In the genomic region with DNA sequence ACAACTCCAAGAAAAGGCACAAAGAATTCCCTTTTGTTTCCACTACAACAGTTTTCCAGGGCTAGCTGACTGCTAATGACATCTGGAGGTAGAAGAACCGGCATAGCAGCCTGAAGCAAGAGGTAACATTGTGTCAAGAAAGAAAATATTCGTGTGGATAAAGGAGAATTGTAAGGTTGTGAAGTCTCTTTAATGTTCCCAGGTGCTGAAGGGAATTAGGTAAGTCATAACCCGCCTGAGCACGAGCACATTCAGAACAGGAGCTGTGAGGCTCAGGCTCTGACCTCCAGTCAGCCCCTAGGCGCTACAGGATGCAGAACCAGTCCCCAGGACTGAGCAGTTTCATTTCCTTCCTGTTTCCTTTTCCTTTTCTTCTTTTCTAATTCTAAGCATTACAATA, we compare ENCODE assay signal across 10 mouse cellular contexts.
DNase-seq lines count a peak whose midpoint lies in the region; ATAC-seq and TF ChIP-seq lines count a peak whose summit lies in the region.
"Had no signal": no experiment of that assay in that cellular context is flagged by ENCODE, and none has a peak within 500 bp of the region (broad histone marks: within the 10 kb centered on the region; RNA-seq: fewer than 3 reads in every experiment).

No protein-coding gene starts in this region.

- H3K9me3 ChIP-seq in lung, embryonic 14.5 days (ENCODE audit: low read depth, low read length), result no peaks in the 10 kb centered on the region
- no peaks in the 10 kb centered on the region for H3K9me3 ChIP-seq in lung, postnatal 0 days (ENCODE audit: low read length)
- H3K9me3 ChIP-seq in embryonic facial prominence, embryonic 13.5 days, result no peaks in the 10 kb centered on the region
- no peaks in the 10 kb centered on the region for H3K9me3 ChIP-seq in hindbrain, embryonic 16.5 days (ENCODE audit: control insufficient read depth, low read length)
- no peaks in the 10 kb centered on the region for H3K9me3 ChIP-seq in neural tube, embryonic 15.5 days (replicated peaks)
- H3K9me3 ChIP-seq: limb, embryonic 15.5 days had no signal

- no peak overlapping the region for H3K9ac ChIP-seq in lung, embryonic 14.5 days
- H3K9ac ChIP-seq in lung, postnatal 0 days (replicated peaks; ENCODE audit: low read depth), result no peak overlapping the region
- H3K9ac ChIP-seq in embryonic facial prominence, embryonic 13.5 days, result no peak overlapping the region
- no peak overlapping the region for H3K9ac ChIP-seq in hindbrain, embryonic 16.5 days (ENCODE audit: low read depth, low read length)
- H3K9ac ChIP-seq in neural tube, embryonic 15.5 days (replicated peaks), result no peak overlapping the region
- H3K9ac ChIP-seq: limb, embryonic 15.5 days had no signal

- no peaks in the 10 kb centered on the region for H3K4me1 ChIP-seq in lung, embryonic 14.5 days (ENCODE audit: insufficient read depth)
- no peaks in the 10 kb centered on the region for H3K4me1 ChIP-seq in lung, postnatal 0 days (ENCODE audit: insufficient read depth, low read depth, low read length)
- peaks cover 7% of the 10 kb centered on the region for H3K4me1 ChIP-seq in embryonic facial prominence, embryonic 13.5 days
- H3K4me1 ChIP-seq in hindbrain, embryonic 16.5 days (ENCODE audit: control insufficient read depth, insufficient read depth, low read depth, low read length), result peaks cover 6% of the 10 kb centered on the region; the same call in 1 of the 2 replicates
- H3K4me1 ChIP-seq in neural tube, embryonic 15.5 days, result peaks cover 7% of the 10 kb centered on the region

- TF ChIP-seq EP300 in lung, postnatal 0 days (IDR thresholded peaks at IDR 0.05), result no peak

- no peak for TF ChIP-seq CTCF in lung, embryonic 14.5 days (IDR thresholded peaks at IDR 0.05; ENCODE audit: low read depth)
- no peak for TF ChIP-seq CTCF in lung, postnatal 0 days (IDR thresholded peaks at IDR 0.05)

- DNase-seq in lung, embryonic 14.5 days, result peak; percentile 20
- DNase-seq in lung, postnatal 0 days (ENCODE audit: low spot score), result no peak
- no peak for DNase-seq in liver
- no peak for DNase-seq in left cerebral cortex, postnatal 25 days (ENCODE audit: low spot score in 2 of 2)
- DNase-seq: cerebellum, postnatal 14 days; heart, postnatal 10 days had no signal

- no peaks in the 10 kb centered on the region for H3K27me3 ChIP-seq in lung, embryonic 14.5 days (ENCODE audit: insufficient read depth, low read length)
- no peaks in the 10 kb centered on the region for H3K27me3 ChIP-seq in lung, postnatal 0 days (replicated peaks; ENCODE audit: insufficient read depth, low read length)
- no peaks in the 10 kb centered on the region for H3K27me3 ChIP-seq in embryonic facial prominence, embryonic 13.5 days
- no peaks in the 10 kb centered on the region for H3K27me3 ChIP-seq in hindbrain, embryonic 16.5 days (replicated peaks; ENCODE audit: control insufficient read depth, insufficient read depth, low read length)
- no peaks in the 10 kb centered on the region for H3K27me3 ChIP-seq in neural tube, embryonic 15.5 days (replicated peaks)
- H3K27me3 ChIP-seq: limb, embryonic 15.5 days had no signal

- ATAC-seq in lung, embryonic 14.5 days (ENCODE audit: insufficient read depth), result no peak
- ATAC-seq in lung, postnatal 0 days, result no peak
- no peak for ATAC-seq in embryonic facial prominence, embryonic 13.5 days (ENCODE audit: insufficient number of reproducible peaks, insufficient read depth, low FRiP score, low TSS enrichment, low read depth)
- peak; percentile 40; the same call in 1 of the 2 replicates for ATAC-seq in hindbrain, embryonic 16.5 days
- ATAC-seq in neural tube, embryonic 15.5 days (ENCODE audit: low FRiP score), result no peak

- WGBS in lung, embryonic 14.5 days, result 34% methylated on average over 5 of the region's 5 CpGs
- WGBS in lung, postnatal 0 days, result 28% methylated on average over 5 of the region's 5 CpGs
- WGBS in embryonic facial prominence, embryonic 13.5 days, result 17% methylated on average over 5 of the region's 5 CpGs
- 17% methylated on average over 5 of the region's 5 CpGs for WGBS in hindbrain, embryonic 16.5 days
- 14% methylated on average over 5 of the region's 5 CpGs for WGBS in neural tube, embryonic 15.5 days

- intact Hi-C loops in left cerebral cortex, postnatal 25 days (cut with DNase I), result loop anchor here (5.0 kb wide), 1 partner anchor 85 kb away; the partner anchor contains the start of gene Nbea

- H3K27ac ChIP-seq in lung, embryonic 14.5 days (ENCODE audit: low read depth), result no peak overlapping the region
- no peak overlapping the region for H3K27ac ChIP-seq in lung, postnatal 0 days (ENCODE audit: low read length)
- peak overlapping the region; percentile 28 for H3K27ac ChIP-seq in embryonic facial prominence, embryonic 13.5 days
- H3K27ac ChIP-seq in hindbrain, embryonic 16.5 days (ENCODE audit: low read depth, low read length), result peak overlapping the region; percentile 23; the same call in 1 of the 2 replicates
- peak overlapping the region; percentile 45; the same call in 1 of the 2 replicates for H3K27ac ChIP-seq in neural tube, embryonic 15.5 days (replicated peaks)
- H3K27ac ChIP-seq: limb, embryonic 15.5 days had no signal

- H3K36me3 ChIP-seq in lung, embryonic 14.5 days (ENCODE audit: insufficient read depth), result no peaks in the 10 kb centered on the region
- H3K36me3 ChIP-seq in lung, postnatal 0 days (ENCODE audit: insufficient read depth, low read length), result no peaks in the 10 kb centered on the region
- H3K36me3 ChIP-seq in embryonic facial prominence, embryonic 13.5 days, result no peaks in the 10 kb centered on the region
- H3K36me3 ChIP-seq in hindbrain, embryonic 16.5 days (ENCODE audit: control insufficient read depth, insufficient read depth, low read length), result no peaks in the 10 kb centered on the region
- no peaks in the 10 kb centered on the region for H3K36me3 ChIP-seq in neural tube, embryonic 15.5 days
- H3K36me3 ChIP-seq: limb, embryonic 15.5 days had no signal

- no peak overlapping the region for H3K4me3 ChIP-seq in lung, embryonic 14.5 days (ENCODE audit: low read depth, low read length)
- no peak overlapping the region for H3K4me3 ChIP-seq in lung, postnatal 0 days (ENCODE audit: low read depth, low read length)
- no peak overlapping the region for H3K4me3 ChIP-seq in embryonic facial prominence, embryonic 13.5 days
- H3K4me3 ChIP-seq in hindbrain, embryonic 16.5 days (ENCODE audit: low read length), result no peak overlapping the region
- no peak overlapping the region for H3K4me3 ChIP-seq in neural tube, embryonic 15.5 days (replicated peaks)
- H3K4me3 ChIP-seq: limb, embryonic 15.5 days had no signal

- H3K4me2 ChIP-seq in lung, embryonic 14.5 days, result no peak overlapping the region
- H3K4me2 ChIP-seq in lung, postnatal 0 days (replicated peaks; ENCODE audit: low read depth, low read length), result no peak overlapping the region
- no peak overlapping the region for H3K4me2 ChIP-seq in embryonic facial prominence, embryonic 13.5 days
- H3K4me2 ChIP-seq in hindbrain, embryonic 16.5 days (ENCODE audit: low read length), result no peak overlapping the region
- no peak overlapping the region for H3K4me2 ChIP-seq in neural tube, embryonic 15.5 days
- H3K4me2 ChIP-seq: limb, embryonic 15.5 days had no signal

Comparison
In these comparisons a context has a peak if more than half of its experiments do, and no peak if none do; other contexts are left out.
1. H3K27ac ChIP-seq: peak in embryonic facial prominence, embryonic 13.5 days (single experiment), hindbrain, embryonic 16.5 days (single experiment) and neural tube, embryonic 15.5 days (single experiment); none in lung, embryonic 14.5 days (single experiment) and lung, postnatal 0 days (single experiment).